Mouse (Mus musculus) stomach, postnatal 0 days (tissue): ENCODE data around the gene Nemf.

Experiments
- CTCF ChIP-seq: IDR thresholded peaks from 2 replicates; pipeline ENCODE4 v1.5.1; 2016; ENCODE audit warnings: antibody characterized with exemption, low read depth, mild to moderate bottlenecking, moderate library complexity
- EP300 ChIP-seq: optimal IDR thresholded peaks from 2 replicates; pipeline ENCODE3; 2016; ENCODE audit warnings: antibody characterized with exemption

GRCm38 (mm10) chr12:69363899-69364762, 7.2 kb upstream of the Nemf start:
- TF ChIP-seq CTCF (peak; percentile 50), EP300 (peak; percentile 54)
